Mouse (Mus musculus) thymus, postnatal 0 days (tissue): ENCODE data around the gene Bbs9. TPM values are rescaled to one million over a fixed set of nuclear protein-coding genes. Genes with fewer than 3 reads are reported as not detected.

Experiments used
- DNase-seq: peaks from one replicate; pipeline ENCODE4 v3.0.0-alpha.2; 2015; ENCODE audit warnings: low spot score
- polyA plus RNA-seq: library from polyadenylated mRNA; unstranded; fragments of >200 nt; fragmentation: Nextera tagmentation; extraction: Ambion mirVana; gene quantifications from 2 replicates; pipeline ENCODE4 v1.2.1, GENCODE M21; 2015

Bbs9 gene
- polyA plus RNA-seq, 1 experiment from 2014 or later: 16.0 TPM

- DNase-seq: peak; percentile 66
Measured at GRCm38 (mm10) chr9:22467371-22468169, 7.9 kb upstream of the Bbs9 start.

GRCm38 (mm10) chr9:22468170-22468898 lies 7.2 kb upstream of the Bbs9 start:
- DNase-seq: peak; percentile 88

GRCm38 (mm10) chr9:22468899-22469259 lies 6.6 kb upstream of the Bbs9 start:
- DNase-seq: no peak

GRCm38 (mm10) chr9:22469643-22470042 lies 5.9 kb upstream of the Bbs9 start, which contains the start of gene Rp9:
Gene Rp9 (minus strand): TSS chr9:22469743.
- DNase-seq: no peak

- peak; percentile 34 for DNase-seq
Measured at GRCm38 (mm10) chr9:22476265-22476664, 750 bp downstream of the Bbs9 start.

DNA sequence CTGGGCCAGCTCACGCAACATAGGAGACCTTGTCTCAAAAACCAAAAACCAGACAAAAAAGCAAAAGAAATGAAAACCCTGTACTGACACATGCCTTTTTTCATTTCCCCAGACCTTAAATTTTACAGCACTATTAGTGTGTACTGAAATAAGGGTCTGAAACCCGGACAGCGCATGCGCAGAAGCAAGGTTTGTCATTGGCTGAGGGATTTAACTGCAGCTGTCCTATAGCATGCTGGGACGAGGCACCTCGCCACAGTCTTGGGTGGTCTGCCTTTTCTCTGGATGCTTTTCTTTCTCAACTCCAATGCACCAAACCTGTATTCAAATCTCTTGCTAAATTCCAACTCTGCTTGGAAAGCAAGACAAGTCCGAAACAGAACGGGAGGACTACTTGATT lies 3.4 kb downstream of the Bbs9 start:
- DNase-seq: no peak

DNA sequence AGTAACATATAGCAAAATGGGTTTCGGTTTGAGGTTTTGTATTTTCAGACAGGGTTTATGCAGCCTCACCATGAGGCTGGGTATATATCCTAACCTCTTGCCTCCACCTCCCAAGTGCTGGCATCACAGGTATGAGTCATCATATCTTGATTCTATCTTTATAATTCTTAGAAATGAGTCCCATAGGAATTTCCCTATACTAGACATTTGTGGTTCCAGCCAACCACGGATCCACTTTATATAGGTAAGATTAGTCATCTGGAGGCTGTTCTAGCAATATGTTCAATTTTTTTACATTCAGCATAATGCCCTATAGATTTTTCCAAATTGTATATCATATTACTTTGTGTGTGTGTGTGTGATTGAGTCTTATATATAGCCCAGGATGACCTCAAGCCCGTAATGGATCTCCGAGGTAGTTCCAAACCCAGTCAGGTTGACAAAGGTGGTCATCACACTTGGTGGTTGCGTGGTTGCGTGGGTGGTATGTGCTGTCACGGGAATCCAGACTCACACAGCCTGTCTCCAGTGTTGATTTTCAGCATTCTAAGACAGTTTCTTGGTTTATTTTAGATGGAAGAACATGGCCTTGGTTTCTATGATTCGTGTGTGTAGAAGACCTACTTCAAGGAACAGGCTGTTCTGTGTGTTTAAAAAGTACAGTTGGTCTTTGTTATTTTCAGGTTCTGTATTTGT lies 8.5 kb downstream of the Bbs9 start:
- DNase-seq: no peak

DNA sequence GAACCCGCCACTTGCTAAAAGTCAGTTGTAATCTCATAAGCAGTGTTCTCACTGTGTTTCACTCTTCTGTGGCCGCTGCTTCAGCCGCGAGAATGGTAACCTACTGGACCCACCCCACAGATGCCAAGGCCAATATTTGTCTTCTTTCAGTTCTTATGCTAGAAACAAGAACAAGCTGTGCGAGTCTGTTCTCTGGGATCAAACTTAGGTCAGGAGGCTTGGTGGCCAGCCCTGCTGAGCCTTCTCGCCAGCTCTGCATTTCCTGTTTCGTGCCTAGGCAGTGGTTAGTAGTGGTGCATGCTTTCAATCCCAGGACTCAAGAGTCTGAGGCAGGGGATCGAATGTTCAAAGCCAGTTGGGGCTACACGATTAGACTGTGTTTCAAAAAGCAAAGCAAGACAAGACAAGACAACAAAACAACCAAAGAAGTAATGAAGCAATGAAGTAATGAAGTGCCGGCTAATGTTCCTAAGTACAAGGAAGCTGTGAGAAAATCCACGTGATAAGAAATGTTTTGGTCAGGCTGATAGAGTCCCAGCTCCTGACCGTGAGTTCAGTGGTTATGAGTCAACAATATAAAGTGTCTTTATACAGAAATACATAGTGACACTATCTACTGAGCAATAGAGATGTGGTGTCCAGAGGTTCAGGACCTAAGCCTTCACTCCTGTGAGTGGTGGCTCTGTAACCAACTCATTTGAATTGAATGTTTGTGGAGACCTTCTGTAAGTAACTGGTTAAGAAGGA lies 9.2 kb downstream of the Bbs9 start:
- no peak for DNase-seq

DNA sequence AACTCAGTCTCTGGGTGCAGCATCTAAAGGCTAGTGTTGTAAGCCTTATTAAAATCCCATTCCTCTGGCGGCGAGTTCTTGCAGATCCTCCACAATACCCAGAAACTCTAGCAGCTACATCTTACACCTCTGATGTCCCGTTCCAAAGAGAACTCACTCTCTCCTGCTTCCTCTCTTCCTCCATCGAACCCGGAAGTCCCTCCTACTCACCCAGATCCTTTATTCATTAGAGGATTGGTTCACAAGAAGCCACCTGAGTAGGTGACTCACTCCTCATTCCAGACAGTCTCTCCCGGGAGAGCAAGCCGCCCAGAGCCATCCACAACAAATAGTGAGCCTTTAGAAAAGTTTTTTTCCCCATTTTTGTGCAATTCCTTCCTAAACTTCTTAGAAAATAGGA lies 10.7 kb downstream of the Bbs9 start:
- DNase-seq: no peak

GRCm38 (mm10) chr9:22488963-22489362 lies 13.4 kb downstream of the Bbs9 start:
- no peak for DNase-seq

- no peak for DNase-seq
Measured at GRCm38 (mm10) chr9:22494203-22494807, 18.8 kb downstream of the Bbs9 start.

DNA sequence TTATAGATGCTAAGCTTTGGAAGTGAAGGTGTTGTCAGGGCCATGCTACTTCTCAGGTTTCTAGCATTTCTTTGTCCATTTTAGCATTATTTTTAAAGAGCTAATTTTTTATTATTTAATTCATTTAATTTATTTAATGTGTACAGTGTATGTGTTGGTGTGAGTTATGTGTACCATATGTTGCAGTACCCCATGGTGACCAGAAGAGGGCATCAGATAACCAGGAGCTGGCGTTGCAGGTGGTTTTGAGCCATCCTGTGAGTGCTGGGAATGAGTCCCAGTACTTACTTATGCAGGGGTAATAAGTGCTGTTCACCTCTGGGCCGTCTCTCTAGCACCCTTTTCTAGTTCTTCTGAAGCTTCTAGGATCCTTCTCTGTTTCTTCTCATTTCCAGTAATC lies 19.6 kb downstream of the Bbs9 start:
- no peak for DNase-seq

DNA sequence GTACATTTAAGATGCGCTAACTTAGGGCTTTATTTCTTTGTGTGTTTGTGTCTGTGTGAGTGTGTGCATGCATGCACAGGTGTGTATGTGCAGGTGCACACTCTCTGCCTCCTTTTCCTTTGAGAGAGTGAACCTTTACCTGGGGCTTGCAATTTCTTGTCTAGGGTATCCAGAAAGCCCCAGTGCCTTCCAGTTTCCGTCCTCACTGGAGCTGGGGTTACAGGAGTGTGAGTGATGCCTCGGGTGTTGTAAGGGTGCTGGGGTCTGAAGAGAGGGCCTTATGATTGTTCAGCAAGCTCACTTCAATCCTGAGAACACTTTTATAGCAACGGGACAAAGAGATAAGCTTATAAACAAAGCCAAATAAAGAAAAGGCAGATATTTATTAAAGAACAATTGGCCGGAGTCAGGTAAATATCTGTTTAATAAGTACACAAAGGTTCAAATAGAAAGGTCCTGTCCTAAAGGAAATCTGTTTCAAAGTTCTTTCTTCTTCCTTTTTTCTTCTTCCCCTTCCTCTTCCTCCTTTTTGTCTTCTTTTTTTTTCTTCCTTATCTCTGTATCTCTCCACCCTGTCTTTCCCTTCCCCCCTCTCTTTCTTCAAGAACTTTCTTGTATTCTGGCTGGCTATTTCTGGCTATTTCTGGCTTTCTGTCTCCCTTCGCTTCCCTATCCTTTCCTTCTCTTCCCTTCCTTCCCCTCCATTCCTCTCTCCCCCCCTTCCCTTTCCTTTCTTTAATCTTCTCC lies 21.7 kb downstream of the Bbs9 start:
- DNase-seq: no peak

- no peak for DNase-seq
Measured at GRCm38 (mm10) chr9:22502972-22503371, 27.5 kb downstream of the Bbs9 start.

GRCm38 (mm10) chr9:22503581-22503980 lies 28.1 kb downstream of the Bbs9 start:
- no peak for DNase-seq

- no peak for DNase-seq
Measured at GRCm38 (mm10) chr9:22505574-22505973, 30.1 kb downstream of the Bbs9 start.

DNA sequence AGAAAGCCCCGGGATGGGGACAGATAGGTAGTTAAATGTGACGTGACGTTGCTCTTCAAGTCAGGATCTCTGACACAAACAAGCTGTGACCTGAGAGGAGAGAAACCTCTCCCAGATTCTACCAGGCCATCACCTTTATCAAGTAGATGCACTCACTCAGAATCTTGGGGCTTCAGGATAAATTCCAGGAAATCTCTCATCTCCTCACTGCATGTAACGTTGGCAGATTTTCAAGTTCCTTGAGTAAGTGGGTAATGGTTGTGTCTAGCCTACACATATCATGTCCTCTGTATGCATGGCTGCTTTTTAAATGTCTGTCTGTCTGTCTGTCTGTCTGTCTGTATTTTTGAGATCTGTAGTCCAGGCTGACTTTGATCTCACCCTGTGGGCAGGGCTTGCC lies 39.6 kb downstream of the Bbs9 start:
- DNase-seq: no peak

DNA sequence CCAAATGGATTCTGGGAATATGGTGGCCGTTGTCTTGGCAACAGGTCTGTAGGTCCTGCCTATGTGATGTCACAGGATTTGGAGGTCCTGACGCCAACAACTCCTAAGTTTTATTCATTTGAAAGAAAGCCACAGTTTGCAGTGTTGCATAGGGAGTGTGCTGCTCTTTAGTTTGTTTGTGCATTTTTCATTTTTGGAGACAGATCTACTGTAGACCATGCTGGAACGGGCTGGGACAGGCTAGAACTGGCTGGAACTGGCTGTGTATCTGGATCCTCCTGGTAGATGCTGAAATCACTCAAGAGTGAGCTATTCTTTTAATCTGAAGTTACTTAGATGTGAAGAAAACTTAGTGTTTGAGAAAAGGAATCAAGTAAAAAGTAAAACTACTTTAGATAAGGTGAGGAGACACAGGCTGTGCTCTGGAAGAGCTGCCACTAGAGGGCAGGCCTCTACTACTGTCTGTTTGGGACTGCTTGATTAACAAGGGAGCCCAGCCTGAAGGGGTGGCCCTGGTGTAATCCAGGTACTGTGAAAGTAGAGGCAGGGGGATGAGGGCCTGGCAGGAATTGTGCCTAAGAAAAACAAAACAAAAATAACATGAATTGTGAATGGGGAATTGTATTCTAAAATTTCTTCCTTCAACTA lies 43.0 kb downstream of the Bbs9 start:
- peak; percentile 53 for DNase-seq

GRCm38 (mm10) chr9:22523460-22523859 lies 47.9 kb downstream of the Bbs9 start:
- DNase-seq: no peak
